Mouse (Mus musculus) brain, embryonic 14.5 days (tissue): Measurements from ENCODE around the gene Prorsd1. TPM values are rescaled to one million over a fixed set of nuclear protein-coding genes. Genes with fewer than 3 reads are reported as not detected.

ENCODE experiments used
- DNase-seq: peaks from one replicate; pipeline ENCODE4 v3.0.0-alpha.2; 2011; ENCODE audit warnings: low read depth
- CTCF ChIP-seq: fragments of 200-500 bp; IDR thresholded peaks from 2 replicates; pipeline ENCODE4 v1.5.1; 2012; ENCODE audit warnings: inconsistent platforms, mild to moderate bottlenecking, moderate library complexity, borderline replicate concordance; ENCODE audit not compliant: insufficient read depth, insufficient read length; ENCODE audit errors: extremely low read depth
- POLR2A ChIP-seq: fragments of 200-500 bp; IDR thresholded peaks from 2 replicates; pipeline ENCODE4 v1.6.1; 2012; ENCODE audit warnings: mild to moderate bottlenecking, inconsistent platforms, borderline replicate concordance; ENCODE audit not compliant: poor library complexity, insufficient read depth, insufficient read length, severe bottlenecking; ENCODE audit errors: extremely low read depth
- polyA plus RNA-seq: library from polyadenylated mRNA; depleted of rRNA; stranded (reverse); fragments of >200 nt; gene quantifications from 2 replicates; pipeline ENCODE4 v1.2.3, GENCODE M21; 2012

Prorsd1 gene
- polyA plus RNA-seq, 1 experiment: 4.6 TPM

DNA sequence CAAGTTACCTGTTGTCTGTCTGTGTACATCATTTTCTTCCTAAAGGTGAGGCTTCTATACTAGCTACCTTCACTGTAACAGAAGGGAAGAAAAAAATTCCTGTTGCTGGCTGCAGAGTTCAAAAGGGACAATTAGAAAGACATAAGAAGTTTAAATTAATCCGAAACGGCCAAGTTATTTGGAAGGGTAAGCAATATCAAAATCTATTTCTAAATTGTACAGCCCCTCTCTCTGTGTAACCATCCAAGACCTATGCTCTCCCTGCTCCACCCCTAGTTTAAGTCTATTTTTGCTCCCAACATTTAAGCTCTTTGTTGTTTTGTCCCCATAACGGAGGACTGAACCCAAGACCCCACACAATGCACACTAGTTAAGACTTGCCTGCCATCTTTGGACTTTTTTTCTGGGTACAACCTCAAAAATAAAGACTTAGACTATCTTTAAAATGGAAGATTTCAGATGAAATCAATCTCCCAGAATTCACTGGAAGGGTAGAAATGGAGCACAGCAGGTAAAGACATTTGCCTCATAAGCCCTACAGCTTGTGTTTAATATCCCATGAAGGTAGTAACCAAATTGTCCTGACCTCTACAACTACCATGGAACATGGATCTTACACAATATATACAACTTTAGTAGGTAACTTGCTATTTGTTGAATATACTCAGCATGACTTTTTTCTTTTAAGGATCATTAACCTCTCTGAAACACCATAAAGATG is 29.6 kb upstream of the Prorsd1 start:
- TF ChIP-seq CTCF: no peak
- DNase-seq: no peak

DNA sequence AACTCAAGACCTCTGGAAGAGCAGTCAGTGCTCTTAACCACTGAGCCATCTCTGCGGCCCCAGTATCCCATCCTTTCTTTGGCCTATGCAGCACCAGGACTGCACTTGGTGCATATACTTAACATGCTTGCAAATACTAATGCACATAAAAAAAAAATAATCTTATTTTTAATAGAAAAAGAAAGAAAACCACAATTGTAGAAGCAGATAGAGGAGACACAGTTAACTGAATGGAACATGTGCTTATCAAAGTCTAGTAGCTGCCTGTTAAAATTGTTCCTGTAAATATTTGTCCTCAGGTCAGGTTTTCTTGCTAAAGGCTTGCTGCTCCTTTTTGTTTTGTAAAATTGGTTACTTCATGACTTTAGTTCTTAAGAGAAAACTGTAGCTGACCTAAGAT is 23.4 kb upstream of the Prorsd1 start:
- no peak for DNase-seq
- TF ChIP-seq POLR2A: no peak

DNA sequence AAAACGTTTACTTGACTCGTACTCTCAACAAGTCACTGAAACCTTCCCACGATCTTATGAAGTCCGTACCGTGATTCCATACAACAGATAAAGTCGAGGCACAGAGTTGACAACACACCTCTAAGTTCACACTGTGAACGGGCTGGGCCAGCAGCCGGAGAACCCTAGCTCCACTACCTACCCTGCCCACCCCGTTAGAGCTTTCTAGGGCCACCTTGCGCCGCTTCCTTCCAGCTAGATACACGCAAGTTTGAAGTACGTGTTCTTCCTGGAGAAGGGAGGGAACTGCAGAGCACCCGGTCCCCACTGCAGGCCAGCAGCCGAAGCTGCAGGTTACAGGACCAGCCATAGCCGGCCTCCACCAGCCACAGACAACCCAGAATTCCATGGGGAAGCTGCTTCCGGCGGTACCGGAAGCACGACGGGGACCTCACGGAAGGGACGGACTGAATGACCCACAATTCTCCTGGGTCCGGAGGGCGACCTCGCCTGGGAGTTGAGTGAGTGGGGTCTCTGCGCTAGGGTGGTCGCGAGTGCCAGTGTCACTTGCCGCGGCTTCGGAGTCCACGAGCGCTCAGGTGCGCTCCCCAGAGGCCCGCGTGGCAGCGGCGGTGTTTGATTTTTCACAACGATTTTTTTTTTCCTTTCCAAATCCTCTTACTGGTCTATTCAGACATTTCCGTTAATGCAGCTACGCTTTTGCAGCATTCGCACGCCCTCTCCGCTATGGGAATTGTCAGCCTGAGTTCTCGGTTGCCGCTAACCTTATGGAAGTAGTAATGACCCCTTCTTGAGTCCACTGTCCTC is 11.4 kb upstream of the Prorsd1 start, which contains the start of gene Mtif2:
Gene Mtif2, plus strand, starts transcription at position 421 of the 807 bp plus-strand sequence.
- TF ChIP-seq POLR2A: peak; percentile 65; the same call in 1 of the 2 replicates
- no peak for TF ChIP-seq CTCF
- DNase-seq: peak; percentile 96

DNA sequence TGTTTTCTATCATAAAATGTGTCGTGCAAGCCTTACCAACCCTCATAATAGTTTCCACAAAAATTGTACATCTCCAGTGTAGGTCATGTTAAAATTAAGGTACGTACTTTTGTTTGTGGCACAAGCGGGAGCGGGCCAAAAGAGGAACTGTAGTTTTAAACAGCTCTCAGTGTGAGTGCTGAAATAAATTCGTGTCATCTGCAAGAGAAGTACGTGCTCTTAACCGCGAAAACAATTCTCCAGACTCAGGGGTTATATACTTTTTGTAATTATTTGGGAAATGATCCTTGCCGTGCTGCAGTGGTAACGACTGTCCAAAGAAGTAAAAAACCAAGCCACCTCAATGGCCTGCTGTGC is 530 bp downstream of the Prorsd1 start:
- DNase-seq: no peak
- TF ChIP-seq CTCF (no peak), POLR2A (no peak)

DNA sequence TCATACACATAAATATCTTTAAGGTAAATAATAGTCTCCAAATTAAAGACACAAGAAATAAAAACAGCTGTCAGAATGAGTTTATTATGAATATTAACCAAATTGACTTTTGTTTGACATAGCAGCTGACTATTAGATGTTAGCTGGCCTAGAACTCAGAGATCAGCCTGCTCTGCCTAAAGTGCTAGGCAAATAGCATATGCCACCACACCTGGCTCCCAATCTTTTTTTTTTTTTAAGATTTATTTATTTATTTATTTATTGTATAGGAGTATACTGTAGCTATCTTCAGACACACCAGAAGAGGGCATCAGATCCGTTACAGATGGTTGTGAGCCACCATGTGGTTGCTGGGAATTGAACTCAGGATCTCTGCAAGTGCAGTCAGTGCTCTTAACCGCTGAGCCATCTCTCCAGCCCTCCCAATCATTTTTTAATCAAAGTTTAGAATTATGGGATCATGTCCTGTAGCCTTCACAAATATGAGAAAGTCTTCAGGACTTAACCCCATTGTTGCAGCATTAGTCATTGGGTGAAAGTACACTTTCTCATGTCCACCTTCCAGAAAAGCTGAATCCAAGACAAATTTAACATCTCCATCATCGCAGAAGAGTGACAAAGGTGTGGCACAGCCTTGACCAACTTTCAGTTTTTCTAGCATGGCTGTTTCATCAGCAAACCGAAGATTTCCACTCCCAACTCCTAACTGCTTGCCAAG is 1.9 kb downstream of the Prorsd1 start:
- no peak for DNase-seq
- TF ChIP-seq POLR2A (no peak), CTCF (no peak)

DNA sequence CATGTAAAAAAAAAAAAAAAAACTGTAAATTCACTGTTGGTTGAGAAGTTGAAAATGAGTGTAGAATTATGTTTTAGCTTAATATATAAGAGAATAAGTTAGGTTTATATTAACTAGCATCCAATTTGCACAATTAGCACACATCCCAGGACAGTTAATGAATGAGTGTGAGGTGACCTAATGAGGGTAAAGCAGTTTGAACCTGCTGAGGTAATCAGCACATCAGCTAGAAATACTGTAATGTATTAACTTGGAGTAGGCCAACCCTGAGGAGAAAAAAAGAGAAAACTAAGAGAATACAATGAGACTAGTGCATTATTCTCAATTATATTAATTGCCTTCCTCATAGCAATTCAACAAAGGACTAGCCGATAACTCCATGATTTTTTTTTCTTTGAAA is 5.4 kb downstream of the Prorsd1 start:
- TF ChIP-seq POLR2A (no peak), CTCF (no peak)
- no peak for DNase-seq

DNA sequence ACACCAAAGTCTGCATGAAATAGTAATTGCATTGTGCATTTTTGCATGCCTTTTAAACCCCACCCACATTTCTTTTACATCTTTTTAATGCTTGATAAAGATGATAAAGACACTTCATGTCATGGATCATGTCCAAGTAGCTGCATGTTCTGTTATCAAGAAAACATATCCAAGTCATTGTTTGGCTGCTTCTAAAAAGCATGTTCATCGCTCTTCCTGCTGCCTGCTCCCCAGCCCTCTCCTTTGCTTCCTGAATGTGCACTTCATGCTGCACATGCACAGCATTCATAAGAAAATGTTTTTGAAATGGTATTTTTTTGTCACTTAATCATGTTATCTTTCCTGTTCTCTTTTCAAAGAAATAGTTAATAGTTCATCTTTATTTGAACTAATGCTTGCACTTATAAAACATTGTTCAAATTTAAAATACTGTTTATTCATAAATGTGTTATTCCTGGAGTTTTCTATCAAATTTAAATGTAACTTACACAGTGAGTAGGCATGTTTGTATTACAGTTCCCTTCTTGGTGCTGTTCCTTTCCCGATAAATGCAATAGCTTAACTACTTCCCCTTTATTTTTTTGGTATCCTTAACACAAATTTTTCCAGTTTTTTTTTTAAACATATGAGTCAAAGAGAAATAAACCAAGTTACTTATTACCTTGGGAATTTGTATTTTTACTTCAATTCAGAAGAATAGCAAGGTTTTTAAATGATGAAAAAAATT is 9.8 kb downstream of the Prorsd1 start:
- no peak for DNase-seq
- TF ChIP-seq POLR2A (no peak), CTCF (no peak)

DNA sequence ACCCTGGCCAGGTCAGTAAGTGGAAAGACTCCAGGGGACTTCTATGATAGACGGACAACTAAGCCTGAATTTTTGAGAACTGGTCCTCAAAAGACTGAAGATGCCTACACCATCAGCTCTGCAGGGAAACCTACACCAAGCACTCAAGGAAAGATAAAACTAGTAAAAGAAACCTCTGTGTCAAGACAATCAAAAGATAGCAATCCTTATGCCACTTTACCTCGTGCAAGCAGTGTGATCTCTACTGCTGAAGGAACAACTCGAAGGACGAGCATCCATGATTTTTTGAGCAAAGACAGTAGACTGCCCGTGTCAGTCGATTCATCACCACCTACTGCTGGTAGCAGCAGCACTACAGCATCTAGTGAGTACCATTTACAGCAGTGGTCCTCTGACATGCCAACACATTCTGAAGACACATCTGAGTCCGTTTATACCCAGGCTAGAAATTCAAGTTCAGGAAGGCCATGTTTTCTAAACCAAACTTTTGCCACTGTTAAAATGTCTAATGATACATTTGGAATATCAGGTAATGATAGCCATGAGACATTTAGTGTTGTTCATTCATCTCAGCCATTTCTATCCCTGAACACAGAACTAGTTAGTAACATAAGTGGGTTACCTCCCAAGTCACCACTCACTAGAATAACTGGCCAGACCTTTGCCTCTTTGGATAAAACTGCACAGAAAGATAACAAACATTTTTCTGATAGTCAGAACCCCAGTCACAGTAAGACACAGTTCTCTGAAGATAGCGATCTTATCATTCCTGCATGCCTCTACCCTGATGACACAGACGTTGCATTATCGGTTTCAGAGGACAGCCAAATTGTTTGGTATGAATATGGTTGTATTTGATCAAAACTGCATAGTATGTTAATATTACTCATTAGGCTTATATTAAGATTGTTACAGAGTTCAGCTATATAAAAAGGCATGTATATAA is 10.6 kb downstream of the Prorsd1 start:
- TF ChIP-seq POLR2A (no peak), CTCF (no peak)

DNA sequence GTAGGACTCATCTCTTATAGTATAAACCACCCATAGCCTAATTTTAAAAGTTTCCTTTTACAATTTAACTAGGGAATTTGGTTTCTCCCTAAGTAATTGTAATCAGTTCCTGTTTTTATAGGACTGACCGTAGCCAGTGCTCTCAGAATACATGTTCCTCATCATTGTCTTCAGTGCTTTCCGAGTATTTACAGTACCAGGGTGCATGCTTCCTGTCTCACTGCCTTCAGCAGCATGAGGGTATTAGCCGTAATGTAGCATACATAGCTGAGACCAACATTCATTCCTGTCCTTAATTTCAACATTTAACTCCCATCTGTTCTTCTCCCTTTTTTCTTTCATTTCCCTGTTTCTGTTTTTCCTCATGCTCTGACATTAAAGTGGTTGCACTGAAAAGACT is 17.9 kb downstream of the Prorsd1 start:
- TF ChIP-seq CTCF: no peak
- no peak for TF ChIP-seq POLR2A
- DNase-seq: no peak

More for the DNA sequence above, 10.6 kb downstream of the Prorsd1 start:
- no peak for DNase-seq

DNA sequence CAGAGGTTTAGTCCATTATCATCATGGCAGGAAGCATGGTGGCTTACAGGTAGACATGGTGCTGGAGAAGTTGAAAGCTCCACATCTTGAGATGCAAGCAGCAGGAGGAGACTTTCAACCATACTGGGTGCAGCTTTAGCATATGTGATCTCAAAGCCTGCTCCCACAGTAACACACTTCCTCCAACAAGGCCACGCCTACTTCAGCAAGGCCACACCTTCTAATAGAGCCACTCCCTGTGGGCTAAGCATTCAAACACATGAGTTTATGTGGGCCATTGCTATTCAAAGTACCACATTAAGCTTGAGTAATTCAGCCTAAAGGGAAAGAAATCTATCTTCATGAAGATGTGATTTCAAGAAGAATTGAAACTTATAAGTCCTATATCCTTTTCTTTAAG is 21.7 kb downstream of the Prorsd1 start:
- DNase-seq: no peak
- TF ChIP-seq CTCF: no peak
- no peak for TF ChIP-seq POLR2A
